Mouse (Mus musculus): ENCODE data around the gene Gm3618. TPM values are rescaled to one million over a fixed set of nuclear protein-coding genes. Genes with fewer than 3 reads are reported as not detected.
"Not testable (repeated sequence)": the region's sequence is repeated elsewhere in the genome, so short reads cannot be mapped to it uniquely, and the experiment has no call there.

Gm3618 gene
- polyA plus RNA-seq (2021) = not detected

DNA sequence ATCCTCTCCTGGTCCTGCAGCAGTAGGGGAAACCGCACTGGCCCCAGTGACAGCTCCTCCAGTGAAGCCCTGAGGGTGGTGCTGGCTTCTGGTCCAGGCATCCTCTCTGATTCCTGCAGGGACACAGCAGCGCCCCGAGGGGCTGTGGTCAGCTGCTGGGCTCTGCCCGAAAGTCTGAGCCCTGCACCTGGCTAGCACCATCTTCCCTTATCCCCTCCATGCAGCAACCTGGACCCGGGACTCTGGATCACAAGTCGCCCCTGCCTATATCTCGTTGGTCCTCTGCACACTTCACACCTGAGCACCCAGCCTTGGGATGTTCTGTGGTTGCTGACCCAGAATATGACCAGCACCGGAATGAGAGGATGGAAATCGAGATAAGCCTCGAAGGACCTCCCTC is at the start of gene Gm3618:
TSS of gene Gm3618 (minus strand) at position 101 of the 400 bp plus-strand sequence.
- DNase-seq (ENCODE audit: low read depth, low spot score); CTCF ChIA-PET; ATAC-seq; in situ Hi-C loops (cut with MboI; ENCODE audit: low pct_unique_long_range_greater_than_20kb); POLR2A ChIA-PET; H3K27me3 ChIP-seq: not testable (repeated sequence)

DNA sequence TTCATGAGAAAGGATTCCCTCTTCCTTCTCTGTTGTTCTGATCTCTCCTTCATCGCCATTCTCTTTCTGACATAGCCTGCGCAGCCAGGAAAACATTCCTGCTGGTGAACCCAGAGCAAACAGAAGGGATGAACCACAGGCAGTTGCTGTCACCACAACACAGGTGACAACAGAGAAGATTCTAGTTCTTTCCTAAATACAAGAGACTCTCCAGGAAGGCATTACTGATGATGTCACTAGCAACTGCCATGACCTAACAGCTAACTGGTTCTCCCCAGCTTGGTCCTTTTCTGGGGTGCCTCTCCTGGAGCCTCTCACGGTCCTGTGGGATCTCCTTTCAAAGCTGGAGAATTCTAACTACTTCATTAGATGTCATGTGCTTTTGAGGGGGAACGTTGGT is 46.7 kb upstream of the Gm3618 start, which contains the start of gene Gm16440:
TSS of gene Gm16440 (minus strand) at position 101 of the 400 bp plus-strand sequence.
- POLR2A ChIA-PET; DNase-seq (ENCODE audit: low read depth, low spot score); CTCF ChIA-PET: not testable (repeated sequence)

DNA sequence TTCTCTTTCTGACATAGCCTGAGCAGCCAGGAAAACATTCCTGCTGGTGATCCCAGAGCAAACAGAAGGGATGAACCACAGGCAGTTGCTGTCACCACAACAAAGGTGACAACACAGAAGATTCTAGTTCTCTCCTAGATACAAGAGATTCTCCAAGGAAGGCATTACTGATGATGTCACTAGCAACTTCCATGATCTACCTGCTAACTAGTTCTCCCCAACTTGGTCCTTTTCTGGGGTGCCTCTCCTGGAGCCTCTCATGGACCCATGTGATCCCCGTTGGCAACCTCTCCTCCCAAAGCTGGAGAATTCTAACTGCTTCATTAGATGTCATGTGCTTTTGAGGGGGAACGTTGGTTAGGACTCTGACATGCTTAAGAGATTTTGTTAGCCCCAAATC is 38.7 kb downstream of the Gm3618 start, which contains the start of gene Gm21103:
TSS of gene Gm21103 (minus strand) at position 101 of the 400 bp plus-strand sequence.
- DNase-seq (ENCODE audit: low read depth, low spot score); CTCF ChIA-PET; POLR2A ChIA-PET; in situ Hi-C loops (cut with MboI; ENCODE audit: low pct_unique_long_range_greater_than_20kb); ATAC-seq; H3K27me3 ChIP-seq: not testable (repeated sequence)

More for the DNA sequence above, 46.7 kb upstream of the Gm3618 start, which contains the start of gene Gm16440:
- ATAC-seq; H3K27me3 ChIP-seq; in situ Hi-C loops (cut with MboI; ENCODE audit: low pct_unique_long_range_greater_than_20kb): not testable (repeated sequence)

DNA sequence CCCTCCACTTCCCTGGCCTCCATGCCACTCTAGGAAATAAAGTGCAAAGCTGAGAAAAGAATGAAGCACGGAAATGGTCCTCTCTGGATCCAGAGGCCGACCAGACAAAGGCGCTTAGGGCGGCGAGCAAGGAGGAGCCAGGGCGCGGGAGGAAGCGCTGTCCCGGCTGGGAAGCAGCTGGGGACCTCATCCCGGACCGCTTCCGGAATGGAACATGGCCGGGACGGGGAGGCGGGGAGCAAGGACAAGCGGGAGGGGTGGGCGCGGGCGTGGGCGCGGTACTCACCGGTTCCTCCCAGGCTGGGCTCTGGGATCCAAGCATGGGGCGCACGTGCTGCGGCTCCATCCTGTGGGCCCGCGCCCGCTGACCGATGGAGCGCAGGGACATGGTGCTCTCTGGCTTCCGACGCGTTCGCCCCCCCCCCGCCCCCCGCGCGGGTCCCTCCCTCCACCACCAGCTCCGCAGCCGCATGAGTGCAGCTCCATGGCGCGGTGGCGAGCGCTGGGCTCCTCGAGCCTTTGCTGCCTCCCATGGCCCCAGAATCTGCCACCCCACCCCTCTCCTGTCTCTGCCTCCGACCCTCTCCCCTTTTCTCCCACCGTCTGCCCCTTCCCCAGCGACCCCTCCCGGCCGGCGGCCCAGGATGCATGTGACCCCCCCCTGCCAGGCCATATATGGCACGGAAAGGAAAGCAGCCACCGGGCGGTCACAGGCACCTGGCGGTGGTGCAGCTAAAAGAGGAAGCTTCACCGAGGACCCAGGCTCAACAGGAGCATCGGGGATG is 56.4 kb downstream of the Gm3618 start, which contains the start of gene Gm3411:
TSS of gene Gm3411 (minus strand) at position 320 of the 785 bp plus-strand sequence.
- H3K27me3 ChIP-seq; in situ Hi-C loops (cut with MboI; ENCODE audit: low pct_unique_long_range_greater_than_20kb); DNase-seq (ENCODE audit: low read depth, low spot score); POLR2A ChIA-PET; ATAC-seq; CTCF ChIA-PET: not testable (repeated sequence)

Other genes with a start within 250 kb of the Gm3618 start
- 0.23 TPM for gene Gm8206, start 249.7 kb downstream of the Gm3618 start, polyA plus RNA-seq (2021)
- 0.55 TPM for gene Gm3468, start 235.0 kb downstream of the Gm3618 start, polyA plus RNA-seq (2021)
- gene Gm3476, start 217.9 kb downstream of the Gm3618 start, polyA plus RNA-seq (2021) = not detected
- not detected for gene Gm21560, start 124.4 kb downstream of the Gm3618 start, polyA plus RNA-seq (2021)
- gene Gm3411, start 56.4 kb downstream of the Gm3618 start, polyA plus RNA-seq (2021) = 0.09 TPM
- gene Gm21103, start 38.8 kb downstream of the Gm3618 start, polyA plus RNA-seq (2021) = not detected
- not detected for gene Gm16440, start 46.6 kb upstream of the Gm3618 start, polyA plus RNA-seq (2021)
- not detected for gene Gm3591, start 68.8 kb upstream of the Gm3618 start, polyA plus RNA-seq (2021)
- gene Gm3594, start 100.9 kb upstream of the Gm3618 start, polyA plus RNA-seq (2021) = not detected
- not detected for gene Gm8356, start 193.6 kb upstream of the Gm3618 start, polyA plus RNA-seq (2021)
- gene Gm3629, start 246.9 kb upstream of the Gm3618 start, polyA plus RNA-seq (2021) = not detected